Mouse (Mus musculus) spleen, embryonic (tissue): ENCODE data around the gene Gm4836.
"Not testable (repeated sequence)": the region's sequence is repeated elsewhere in the genome, so short reads cannot be mapped to it uniquely, and the experiment has no call there.

ENCODE experiments used
- CTCF ChIA-PET: fragments of 350-600 bp; sonication (Branson Sonifier 250); formaldehyde crosslinking; loops from one replicate; lab custom pipeline; 2022; lab: Charles Lee

Gene Gm4836

DNA sequence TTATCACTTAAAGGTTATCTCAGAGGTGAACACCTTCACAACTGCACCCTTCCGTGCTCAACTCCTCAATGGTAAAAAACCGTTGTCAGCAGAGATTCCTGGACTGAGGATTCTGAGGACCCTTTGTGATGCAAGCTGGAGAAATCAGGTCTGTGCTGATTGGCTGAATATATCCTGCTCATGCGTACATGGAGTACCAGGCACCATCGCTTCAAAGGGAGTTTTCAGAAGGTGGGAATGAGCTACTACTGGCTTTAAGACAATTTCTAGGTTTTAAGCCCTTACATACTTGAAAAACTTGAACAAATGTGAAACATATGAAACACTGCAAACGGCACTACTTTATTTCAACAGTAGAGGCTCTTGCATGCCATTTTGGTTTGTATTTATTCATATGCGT lies at the start of gene Gm4836:
Gm4836 (minus strand) TSS at position 101 of the 400 bp plus-strand sequence.
- CTCF ChIA-PET: not testable (repeated sequence)
